Mouse (Mus musculus): ENCODE results near the gene Dner.

Gene Dner

GRCm38 (mm10) chr1:84449566-84450278 lies 246.3 kb downstream of the Dner start:
- in situ Hi-C loops (cut with MboI, MseI): loop anchor here (25.0 kb wide), 1 partner anchor 712 kb away; no protein-coding TSS in a partner anchor

DNA sequence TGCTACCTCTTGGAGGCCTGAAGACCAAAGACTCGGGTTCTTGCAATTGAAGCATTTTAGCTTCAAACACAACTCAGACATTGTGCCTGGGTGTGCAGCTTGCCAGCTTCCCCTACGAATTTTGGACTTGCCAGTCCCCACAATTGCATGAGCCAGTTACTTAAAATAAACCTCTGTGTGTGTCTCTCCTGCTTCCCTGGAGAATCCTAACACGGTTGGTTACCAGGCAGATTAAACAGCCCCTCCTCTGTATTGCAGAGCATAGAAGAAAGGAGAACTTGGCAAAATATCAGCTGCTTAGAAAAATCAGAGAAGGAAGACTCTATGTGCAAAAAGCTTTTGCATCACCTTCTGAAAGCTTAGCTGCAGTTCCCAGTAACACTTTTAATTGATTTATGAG lies 252.4 kb downstream of the Dner start:
- in situ Hi-C loops (cut with MboI, MseI): no loop called here

DNA sequence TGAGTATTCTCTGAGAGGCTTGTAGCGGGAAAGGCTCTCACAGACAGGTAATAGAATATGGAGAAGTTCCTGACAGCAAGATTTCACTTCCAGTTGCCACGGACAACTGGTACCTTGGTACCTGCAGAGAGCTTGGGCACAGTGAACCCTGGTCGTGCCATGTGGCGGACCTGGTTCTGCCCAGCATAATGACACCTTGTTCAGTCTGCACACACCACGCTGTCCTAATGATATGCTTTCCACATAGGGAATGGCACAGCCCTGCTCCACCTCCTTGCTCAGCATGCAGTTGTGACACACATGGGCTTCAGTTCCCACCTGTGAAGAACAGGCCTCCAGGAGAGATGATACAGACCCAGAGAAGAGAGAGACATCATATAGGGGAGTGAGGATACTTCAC lies 253.0 kb downstream of the Dner start:
- in situ Hi-C loops (cut with MboI, MseI): no loop called here

GRCm38 (mm10) chr1:84441419-84441818 lies 254.6 kb downstream of the Dner start:
- in situ Hi-C loops (cut with MboI, MseI): no loop called here

DNA sequence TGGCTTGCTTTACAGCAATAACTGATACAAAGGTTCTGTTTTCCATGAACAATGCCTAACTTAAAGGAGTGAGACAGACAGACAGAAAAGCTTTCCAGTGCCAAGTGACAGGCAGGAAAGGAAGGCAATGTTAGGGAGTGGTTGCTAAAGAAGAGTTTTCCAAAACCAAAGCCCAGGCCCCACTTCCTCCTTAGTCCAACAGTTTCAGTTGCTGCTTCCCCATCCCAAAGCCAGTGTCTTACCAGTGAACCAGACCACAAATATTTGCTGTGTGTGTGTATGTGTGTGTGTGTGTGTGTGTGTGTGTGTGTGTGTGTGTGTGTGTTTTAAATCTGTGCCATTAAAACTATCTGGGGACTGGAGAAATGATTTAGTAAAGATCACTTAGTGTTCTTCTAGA lies 258.5 kb downstream of the Dner start:
- in situ Hi-C loops (cut with MboI, MseI): no loop called here

- in situ Hi-C loops (cut with MboI, MseI): no loop called here
Observed at GRCm38 (mm10) chr1:84436281-84436680, 259.7 kb downstream of the Dner start.

DNA sequence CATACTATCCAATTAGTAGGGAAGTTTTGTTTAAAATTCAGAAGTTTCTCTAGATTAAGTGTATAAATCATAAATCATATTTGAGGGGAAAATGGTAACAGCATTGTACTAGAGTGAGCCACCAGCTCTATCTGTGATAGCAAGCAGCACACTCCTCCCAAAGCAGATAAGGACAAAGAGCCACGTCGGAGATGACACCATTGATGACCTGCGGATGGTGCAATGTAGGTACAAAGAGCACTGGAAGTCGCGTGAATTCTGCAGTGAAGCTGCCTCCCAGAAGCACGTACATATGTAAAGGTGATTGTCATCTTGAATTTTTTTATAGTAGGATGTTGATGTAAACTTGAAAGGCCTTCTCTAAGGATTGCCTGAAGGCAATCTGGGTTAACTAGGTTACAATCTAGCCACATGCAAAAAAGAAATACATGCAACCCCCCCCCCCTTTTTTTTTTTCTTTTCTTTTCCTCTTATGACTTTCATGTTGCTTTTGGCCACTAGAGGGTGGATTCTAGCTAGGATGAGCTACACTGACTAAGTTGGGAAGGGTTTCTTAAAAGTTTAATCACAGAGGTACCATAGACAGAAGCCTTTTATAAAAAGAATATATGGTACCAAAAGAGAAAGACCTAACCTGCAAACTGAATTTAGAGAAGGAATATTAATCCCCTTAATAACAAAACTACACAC lies 262.6 kb downstream of the Dner start:
- in situ Hi-C loops (cut with MboI, MseI): no loop called here

GRCm38 (mm10) chr1:84432311-84432710 lies 263.7 kb downstream of the Dner start:
- in situ Hi-C loops (cut with MboI, MseI): no loop called here

DNA sequence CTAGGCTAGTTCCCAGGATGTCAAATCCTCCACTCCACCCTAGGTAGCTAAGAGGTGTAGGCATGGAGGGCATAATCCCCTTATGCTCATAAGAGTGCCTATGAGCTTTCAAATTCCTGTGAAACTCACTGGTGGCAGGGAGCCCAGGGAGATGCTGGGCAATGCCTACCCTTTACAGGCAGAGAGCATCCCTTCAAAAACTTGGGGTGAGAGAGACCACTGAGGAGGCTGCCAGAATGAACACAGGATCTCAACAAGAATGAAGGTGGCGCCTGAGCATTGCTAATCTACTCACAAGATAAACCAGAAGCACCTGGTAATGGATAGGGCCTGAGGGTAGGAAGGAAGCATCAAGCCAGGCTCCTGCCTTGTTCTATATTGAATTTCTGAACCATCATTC lies 267.7 kb downstream of the Dner start:
- in situ Hi-C loops (cut with MboI, MseI): no loop called here

GRCm38 (mm10) chr1:84427757-84428156 lies 268.3 kb downstream of the Dner start:
- in situ Hi-C loops (cut with MboI, MseI): no loop called here

- in situ Hi-C loops (cut with MboI, MseI): no loop called here
Observed at GRCm38 (mm10) chr1:84426679-84427078, 269.3 kb downstream of the Dner start.

GRCm38 (mm10) chr1:84422881-84423280 lies 273.1 kb downstream of the Dner start:
- in situ Hi-C loops (cut with MboI, MseI): no loop called here

DNA sequence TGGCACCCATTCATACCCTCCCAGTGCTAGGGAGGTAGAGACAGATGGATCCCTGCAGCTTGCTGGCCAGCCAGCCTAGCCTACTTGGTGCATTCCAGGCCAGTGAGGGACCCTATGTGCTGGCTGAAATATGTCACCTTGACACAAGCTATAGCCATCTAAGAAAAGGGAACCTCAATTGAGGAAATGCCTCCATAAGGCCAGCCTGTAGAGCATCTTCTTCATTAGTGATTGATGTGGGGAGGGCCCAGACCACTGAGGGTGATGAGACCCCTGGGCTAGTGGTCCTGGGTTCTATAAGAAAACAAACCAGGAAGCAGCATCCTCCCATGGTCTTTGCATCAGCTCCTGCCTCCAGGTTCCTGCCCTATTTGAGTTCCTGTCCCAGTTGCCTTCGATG lies 274.2 kb downstream of the Dner start:
- in situ Hi-C loops (cut with MboI, MseI): no loop called here

GRCm38 (mm10) chr1:84419416-84419815 lies 276.6 kb downstream of the Dner start:
- in situ Hi-C loops (cut with MboI, MseI): no loop called here

DNA sequence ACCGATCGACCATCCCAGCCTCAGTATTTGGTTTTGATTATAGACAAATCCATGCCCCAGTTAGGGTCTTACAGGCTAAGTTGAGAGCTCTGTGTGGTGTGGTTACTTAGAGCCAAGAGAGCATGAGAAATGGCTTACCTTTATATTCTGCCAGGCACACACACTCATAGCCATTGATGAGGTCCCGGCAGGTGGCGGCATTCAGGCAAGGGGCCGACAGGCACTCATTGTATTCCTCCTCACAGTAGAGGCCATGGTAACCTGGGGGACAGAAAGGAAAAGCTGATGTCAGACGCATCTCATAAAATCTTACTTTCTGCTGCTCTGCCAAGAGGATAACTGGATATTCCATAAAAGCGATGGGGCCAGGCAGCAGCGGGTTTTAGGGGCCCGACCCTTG lies 277.5 kb downstream of the Dner start:
- in situ Hi-C loops (cut with MboI, MseI): no loop called here

DNA sequence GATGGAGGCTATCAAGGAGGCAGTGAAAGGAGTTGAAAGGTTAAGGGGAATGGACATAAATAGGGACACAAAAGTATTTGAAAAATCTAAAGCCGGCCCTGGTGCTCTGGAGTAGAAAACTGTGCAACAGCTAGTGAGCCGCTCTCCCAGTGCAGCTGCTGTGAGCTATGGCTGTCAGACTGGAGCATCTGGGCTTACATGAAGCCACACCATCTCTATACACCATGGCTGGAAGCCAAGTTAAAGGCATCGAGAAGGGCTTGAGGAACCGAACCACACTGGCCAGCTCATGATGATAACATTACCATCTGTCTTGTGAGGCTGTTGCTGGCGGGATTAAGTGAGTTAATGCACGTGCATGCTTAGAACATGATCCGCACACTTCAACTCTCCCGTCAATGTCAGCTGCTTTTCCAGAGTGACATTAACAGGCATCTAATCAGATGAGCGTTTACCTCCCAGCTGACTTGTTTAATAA lies 278.2 kb downstream of the Dner start:
- in situ Hi-C loops (cut with MboI, MseI): no loop called here

DNA sequence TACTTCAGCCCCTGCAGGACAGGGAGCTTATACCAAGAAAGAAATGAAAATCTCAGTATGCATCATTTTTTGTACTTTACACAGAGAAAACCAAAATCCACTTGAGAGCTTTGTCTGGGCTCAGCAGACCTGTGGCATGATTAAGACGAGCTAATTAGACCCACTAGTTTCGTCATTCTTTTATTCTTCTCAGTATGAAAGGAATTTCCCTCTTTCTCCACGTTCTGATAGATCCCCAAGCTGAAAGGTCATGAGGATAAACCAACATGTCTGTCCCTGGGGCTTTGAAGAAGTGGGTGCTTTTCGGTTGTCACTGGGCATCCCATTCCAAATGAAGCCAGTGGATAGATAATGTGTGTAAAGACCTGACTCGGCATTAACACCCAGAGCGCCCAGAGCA lies 278.7 kb downstream of the Dner start:
- in situ Hi-C loops (cut with MboI, MseI): no loop called here

GRCm38 (mm10) chr1:84414464-84414863 lies 281.6 kb downstream of the Dner start:
- in situ Hi-C loops (cut with MboI, MseI): no loop called here

- in situ Hi-C loops (cut with MboI, MseI): no loop called here
Observed at GRCm38 (mm10) chr1:84409514-84409913, 286.5 kb downstream of the Dner start.

DNA sequence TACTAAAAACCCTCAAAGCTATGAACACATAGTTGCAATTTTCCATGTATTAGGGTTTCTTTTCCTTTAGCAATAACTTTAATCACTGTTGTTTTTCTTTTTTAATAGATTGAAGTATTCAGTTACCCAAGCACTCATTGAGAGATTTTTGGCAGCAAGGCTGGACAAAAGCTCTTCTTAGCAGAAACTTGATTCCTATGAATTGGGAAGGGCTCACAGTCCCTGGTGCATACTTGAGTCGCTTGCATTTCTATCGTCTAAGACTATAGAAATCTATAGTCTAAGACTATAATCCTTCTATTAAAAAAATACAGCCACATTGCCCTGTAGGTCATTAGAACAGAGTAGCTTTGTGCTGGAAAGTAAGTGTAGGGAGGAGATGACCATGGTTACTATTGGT lies 287.1 kb downstream of the Dner start:
- in situ Hi-C loops (cut with MboI, MseI): no loop called here

DNA sequence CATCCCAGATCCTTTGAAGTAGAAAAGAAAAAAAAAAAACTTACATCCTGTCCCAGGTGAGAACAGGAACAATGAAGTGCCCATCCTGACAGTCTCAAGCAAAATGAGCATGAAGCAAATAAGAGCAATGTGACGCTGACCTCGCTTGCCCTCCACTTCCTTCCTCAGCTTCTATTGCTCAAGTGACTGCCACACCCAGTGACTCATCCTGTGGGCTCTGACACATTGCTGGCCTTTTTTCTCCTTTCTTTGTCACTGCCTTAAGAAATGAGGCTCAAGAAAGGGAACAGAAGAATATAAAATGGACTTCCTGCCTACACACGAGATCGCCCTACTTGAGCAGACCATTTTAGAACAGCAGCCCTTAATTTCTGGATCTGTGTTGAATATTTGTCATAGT lies 289.1 kb downstream of the Dner start:
- in situ Hi-C loops (cut with MboI, MseI): no loop called here

DNA sequence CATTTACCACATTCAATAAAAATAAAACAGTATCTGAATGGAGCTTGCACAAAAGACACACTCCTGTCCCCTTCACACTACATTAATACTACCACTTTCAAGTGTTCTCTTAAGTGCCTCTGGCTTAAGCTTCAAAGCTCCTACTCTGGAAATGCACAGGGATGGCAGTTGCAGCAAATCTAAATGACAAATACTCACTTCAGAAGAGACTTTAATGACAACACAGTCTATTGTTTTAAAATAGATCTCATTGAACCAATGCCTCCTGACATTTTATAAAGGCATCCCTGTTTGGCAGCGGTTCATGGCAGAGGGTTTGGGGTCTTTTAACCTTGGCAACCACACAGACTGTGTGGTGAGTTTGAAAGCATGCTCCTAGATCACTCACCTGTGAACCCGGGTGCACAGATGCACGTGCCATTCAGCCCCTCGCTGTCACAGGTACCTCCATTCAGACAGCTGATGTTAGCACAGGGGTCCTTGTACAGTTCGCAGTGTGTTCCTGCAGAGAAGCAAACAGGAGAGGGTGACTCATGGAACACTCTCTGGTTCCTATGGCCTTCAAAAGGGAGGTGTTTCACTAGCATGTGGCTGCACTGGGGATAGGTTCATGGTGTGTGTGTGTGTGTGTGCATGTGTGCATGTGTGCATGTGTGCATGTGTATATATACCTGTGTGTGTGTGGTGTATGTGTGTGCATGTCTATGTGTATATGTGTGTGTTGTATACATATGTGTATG lies 290.3 kb downstream of the Dner start:
- in situ Hi-C loops (cut with MboI, MseI): no loop called here

GRCm38 (mm10) chr1:84404880-84405279 lies 291.1 kb downstream of the Dner start:
- in situ Hi-C loops (cut with MboI, MseI): no loop called here

Data from T-helper 1 cell (primary cell).